Mouse (Mus musculus): ENCODE results near the gene Dhx57.

DNA sequence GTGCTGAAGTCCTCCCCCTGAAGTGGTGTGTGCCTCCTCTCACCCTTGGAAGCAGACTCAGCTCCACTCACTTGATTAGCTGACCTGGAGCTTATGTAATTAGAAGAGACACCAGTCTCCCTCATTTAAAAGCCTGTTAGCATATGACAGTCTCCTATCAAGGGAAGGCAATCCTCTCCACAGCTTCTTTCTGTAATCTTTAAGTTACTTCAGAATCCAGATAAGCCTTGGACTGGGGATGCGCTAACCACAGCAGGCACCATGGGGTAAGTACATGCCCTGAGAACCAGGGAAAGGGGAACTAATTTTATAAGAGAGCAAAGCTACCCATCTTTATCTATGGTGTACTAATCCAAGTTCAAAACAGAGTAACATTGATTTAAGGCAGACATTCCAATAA lies 17.0 kb upstream of the Dhx57 start, which contains the start of gene Arhgef33:
- TF ChIP-seq CTCF (IDR thresholded peaks at IDR 0.05; ENCODE audit: borderline replicate concordance, control insufficient read depth, extremely low read depth, insufficient read depth, low read length, poor library complexity): no peak
- no peak for TF ChIP-seq POLR2A (IDR thresholded peaks at IDR 0.05; ENCODE audit: control insufficient read depth, extremely low read depth, insufficient read depth, low read length, poor library complexity)
